Mouse (Mus musculus) neural tube, embryonic 14.5 days (tissue): ENCODE results near the gene Chil1. TPM values are rescaled to one million over a fixed set of nuclear protein-coding genes. Genes with fewer than 3 reads are reported as not detected.

ENCODE experiments used
- ATAC-seq: fragments of 200-750 bp; cut with Nextera tagmentation; 2 replicates; pipeline ENCODE4 v1.8.0; 2017; ENCODE audit warnings: low read depth, mild to moderate bottlenecking, moderate TSS enrichment, moderate library complexity
- H3K27ac ChIP-seq: fragments of 300-500 bp; sonication (generic); 2 replicates; pipeline ENCODE4 v1.5.1; 2014; ENCODE audit warnings: low read depth, mild to moderate bottlenecking, control low read depth, low read length, moderate library complexity, mixed read lengths
- H3K27me3 ChIP-seq: fragments of 300-500 bp; sonication (generic); 2 replicates; pipeline ENCODE4 v1.6.1; 2014; ENCODE audit warnings: low read length; ENCODE audit not compliant: control insufficient read depth, insufficient read depth
- H3K36me3 ChIP-seq: fragments of 300-500 bp; sonication (generic); 2 replicates; pipeline ENCODE4 v1.6.1; 2014; ENCODE audit warnings: low read length, mixed read lengths; ENCODE audit not compliant: control insufficient read depth, insufficient read depth
- H3K4me1 ChIP-seq: fragments of 300-500 bp; sonication (generic); 2 replicates; pipeline ENCODE4 v1.6.1; 2014; ENCODE audit warnings: low read length; ENCODE audit not compliant: control insufficient read depth, insufficient read depth
- H3K4me2 ChIP-seq: fragments of 300-500 bp; sonication (generic); 2 replicates; pipeline ENCODE4 v1.6.1; 2014; ENCODE audit warnings: mild to moderate bottlenecking, low read depth, low read length, control low read depth
- H3K4me3 ChIP-seq: fragments of 300-500 bp; sonication (generic); 2 replicates; pipeline ENCODE4 v1.5.1; 2014; ENCODE audit warnings: low read depth, low read length, control low read depth, mixed read lengths
- H3K9ac ChIP-seq: fragments of 300-500 bp; sonication (generic); replicated peaks from 2 replicates; pipeline ENCODE4 v1.6.1; 2014; ENCODE audit warnings: low read depth, mild to moderate bottlenecking, control low read depth, low read length, mixed read lengths
- H3K9me3 ChIP-seq: fragments of 300-500 bp; sonication (generic); 2 replicates; pipeline ENCODE4 v1.6.1; 2016; ENCODE audit warnings: low read length; ENCODE audit not compliant: control insufficient read depth
- WGBS: fragments of 180-500 bp; shearing (Covaris S2); extraction: QIAGEN DNeasy Blood & Tissue Kit; methylation state at CpG from one replicate; pipeline ENCODE4 v1.1.7; 2014; 5-methylcytosine and 5-hydroxymethylcytosine counted together
- polyA plus RNA-seq: library from polyadenylated mRNA; unstranded; fragments of >200 nt; fragmentation: Nextera tagmentation; extraction: Ambion mirVana; gene quantifications from 2 replicates; pipeline ENCODE4 v1.2.1, GENCODE M21; 2014

Gene Chil1
- polyA plus RNA-seq, 1 experiment from 2014 or later = 2.7 TPM

DNA sequence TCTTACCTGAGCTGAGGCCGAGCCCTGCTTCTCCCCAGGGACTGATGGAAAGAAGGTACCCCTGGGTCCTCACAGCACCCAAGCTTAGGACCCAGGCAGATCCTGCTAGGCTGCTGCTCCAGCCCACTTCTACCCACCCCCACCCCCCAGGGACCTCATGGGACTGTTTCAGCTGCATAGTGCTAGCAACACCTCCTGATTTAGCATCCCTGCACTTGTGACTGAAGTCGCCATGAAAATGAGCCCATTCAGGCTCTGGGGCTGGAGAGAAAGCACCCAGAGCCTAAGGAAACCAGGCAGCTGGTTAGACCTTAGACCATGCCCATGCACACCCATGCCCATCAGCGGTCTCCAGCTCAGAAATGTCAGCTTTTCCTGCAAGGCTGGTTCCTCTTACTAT lies 36.0 kb downstream of the Chil1 start:
- no peak for ATAC-seq
- H3K9me3 ChIP-seq = no peaks in the 10 kb centered on the region
- no peak overlapping the region for H3K4me3 ChIP-seq
- WGBS = 81% methylated on average over 3 of the region's 3 CpGs
- H3K27ac ChIP-seq = no peak overlapping the region
- H3K27me3 ChIP-seq = no peaks in the 10 kb centered on the region
- H3K9ac ChIP-seq = no peak overlapping the region
- H3K36me3 ChIP-seq = no peaks in the 10 kb centered on the region
- H3K4me2 ChIP-seq = no peak overlapping the region
- H3K4me1 ChIP-seq = 0 out of 2 replicates have a peak, but pooled peaks cover 5% of the 10 kb centered on the region

DNA sequence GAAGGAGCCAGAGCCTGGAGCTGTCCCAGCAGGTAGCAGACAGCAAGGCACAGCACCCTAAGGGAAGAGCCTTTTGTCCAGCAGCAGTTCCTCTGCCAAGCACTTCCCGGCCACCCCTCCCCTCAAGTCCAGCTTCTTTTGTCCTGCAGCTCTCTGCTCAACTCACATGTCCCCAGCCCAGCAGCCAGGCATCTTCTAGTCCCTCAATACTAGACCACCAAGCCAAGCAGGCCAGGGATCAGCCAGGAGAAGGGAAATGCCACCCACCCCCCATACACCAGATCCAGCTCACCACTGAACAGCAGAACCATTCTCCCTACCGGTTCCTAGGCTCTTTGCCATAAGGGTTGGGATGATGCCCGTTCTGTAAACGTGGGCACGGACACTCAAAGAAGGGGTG lies 37.6 kb downstream of the Chil1 start:
- H3K4me3 ChIP-seq = no peak overlapping the region
- no peak overlapping the region for H3K27ac ChIP-seq
- 76% methylated on average over 5 of the region's 5 CpGs for WGBS
- H3K4me1 ChIP-seq = 0 out of 2 replicates have a peak, but pooled peaks cover 5% of the 10 kb centered on the region
- H3K9me3 ChIP-seq = no peaks in the 10 kb centered on the region
- no peak overlapping the region for H3K9ac ChIP-seq
- H3K36me3 ChIP-seq = no peaks in the 10 kb centered on the region
- ATAC-seq = no peak
- H3K4me2 ChIP-seq = no peak overlapping the region
- no peaks in the 10 kb centered on the region for H3K27me3 ChIP-seq

DNA sequence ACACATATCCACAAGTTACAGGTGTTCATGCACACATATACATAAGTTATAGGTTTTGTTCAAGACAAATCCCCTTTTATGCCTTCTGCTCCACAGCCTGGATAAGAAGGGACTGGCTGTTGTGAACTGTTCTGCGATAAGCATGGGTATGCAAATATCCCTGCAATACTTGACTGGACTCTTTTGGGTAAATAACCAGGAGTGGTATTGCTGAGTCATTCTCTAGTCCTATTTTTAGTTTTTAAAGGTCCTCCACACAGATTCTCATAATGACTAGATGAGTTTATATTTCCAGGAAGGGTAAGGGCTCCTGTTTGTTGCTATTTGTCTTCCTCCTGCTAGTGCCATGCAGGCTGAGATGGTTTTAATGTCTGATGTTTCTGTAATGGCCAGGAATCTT lies 39.2 kb downstream of the Chil1 start:
- no peaks in the 10 kb centered on the region for H3K9me3 ChIP-seq
- no peak overlapping the region for H3K4me2 ChIP-seq
- H3K27me3 ChIP-seq = no peaks in the 10 kb centered on the region
- 91% methylated on average over 1 of the region's 1 CpGs for WGBS
- H3K9ac ChIP-seq = no peak overlapping the region
- ATAC-seq = no peak
- no peaks in the 10 kb centered on the region for H3K4me1 ChIP-seq
- no peaks in the 10 kb centered on the region for H3K36me3 ChIP-seq
- no peak overlapping the region for H3K27ac ChIP-seq
- H3K4me3 ChIP-seq = no peak overlapping the region

- no peaks in the 10 kb centered on the region for H3K27me3 ChIP-seq
- no peak overlapping the region for H3K4me2 ChIP-seq
- H3K36me3 ChIP-seq = no peaks in the 10 kb centered on the region
- no peaks in the 10 kb centered on the region for H3K9me3 ChIP-seq
- ATAC-seq = no peak
- WGBS = 67% methylated on average over 8 of the region's 8 CpGs
- H3K4me1 ChIP-seq = no peaks in the 10 kb centered on the region
- no peak overlapping the region for H3K27ac ChIP-seq
- no peak overlapping the region for H3K4me3 ChIP-seq
- no peak overlapping the region for H3K9ac ChIP-seq
Observed at GRCm38 (mm10) chr1:134222122-134223055, 40.4 kb downstream of the Chil1 start.

DNA sequence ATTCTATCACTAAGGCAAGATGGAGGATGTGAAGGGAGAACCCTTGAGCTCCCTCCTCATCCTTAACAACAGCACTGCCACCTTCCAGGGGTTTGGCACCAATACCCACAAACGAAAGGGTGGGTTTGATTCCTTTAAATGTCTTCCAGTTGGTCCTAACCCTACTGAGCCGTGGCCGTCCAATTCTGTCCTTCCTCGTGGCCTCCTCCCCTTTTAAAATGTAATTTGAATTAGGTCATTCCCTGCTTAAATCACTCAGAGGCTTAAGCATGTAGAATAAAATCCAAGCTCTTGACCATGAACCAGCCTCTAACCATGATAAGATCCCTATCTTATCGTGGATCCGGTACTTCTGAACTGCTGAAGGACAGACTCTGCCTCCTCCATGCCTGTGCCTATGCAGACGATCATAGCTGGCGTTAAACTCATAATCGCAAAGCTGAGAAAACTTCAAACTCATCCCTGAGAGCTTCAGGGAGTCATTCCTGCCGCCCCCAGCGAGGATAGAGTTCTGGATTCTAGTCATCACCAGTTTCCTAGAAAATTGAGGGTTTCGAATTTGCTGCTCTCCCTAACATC lies 42.8 kb downstream of the Chil1 start:
- ATAC-seq = no peak
- Histone ChIP-seq H3K4me1 (no peaks in the 10 kb centered on the region), H3K4me3 (no peak overlapping the region), H3K9me3 (no peaks in the 10 kb centered on the region), H3K27me3 (no peaks in the 10 kb centered on the region), H3K36me3 (no peaks in the 10 kb centered on the region), H3K9ac (no peak overlapping the region), H3K27ac (no peak overlapping the region), H3K4me2 (no peak overlapping the region)
- 90% methylated on average over 12 of the region's 12 CpGs for WGBS

DNA sequence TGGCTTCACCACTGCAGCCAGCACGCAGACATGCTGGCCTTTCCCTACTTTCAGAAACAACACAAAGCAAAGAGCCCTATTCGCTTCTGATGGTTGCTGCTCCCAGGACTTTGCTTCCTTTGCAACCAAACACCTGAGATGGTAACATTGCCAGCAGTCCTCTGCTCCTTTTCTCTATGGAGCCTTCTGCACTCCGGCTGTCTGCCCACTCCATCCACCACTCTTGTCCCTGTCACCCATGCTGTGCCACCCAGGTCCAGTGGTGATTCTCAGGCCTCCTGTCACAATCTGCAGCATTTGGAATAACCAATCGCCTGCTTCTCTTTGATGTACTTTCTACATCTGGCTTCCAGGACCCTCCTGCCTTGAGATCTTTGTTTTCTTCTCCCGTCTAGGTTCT lies 43.4 kb downstream of the Chil1 start:
- Histone ChIP-seq H3K36me3 (no peaks in the 10 kb centered on the region), H3K27ac (no peak overlapping the region), H3K27me3 (no peaks in the 10 kb centered on the region), H3K4me1 (no peaks in the 10 kb centered on the region), H3K9me3 (no peaks in the 10 kb centered on the region), H3K4me2 (no peak overlapping the region), H3K9ac (no peak overlapping the region), H3K4me3 (no peak overlapping the region)
- ATAC-seq = no peak
- WGBS = 95% methylated on average over 5 of the region's 5 CpGs

- no peaks in the 10 kb centered on the region for H3K36me3 ChIP-seq
- no peaks in the 10 kb centered on the region for H3K9me3 ChIP-seq
- H3K9ac ChIP-seq = no peak overlapping the region
- ATAC-seq = no peak
- no peak overlapping the region for H3K4me3 ChIP-seq
- no peak overlapping the region for H3K27ac ChIP-seq
- H3K4me2 ChIP-seq = no peak overlapping the region
- no peaks in the 10 kb centered on the region for H3K4me1 ChIP-seq
- 82% methylated on average over 8 of the region's 8 CpGs for WGBS
- no peaks in the 10 kb centered on the region for H3K27me3 ChIP-seq
Observed at GRCm38 (mm10) chr1:134226739-134227138, 44.8 kb downstream of the Chil1 start.

DNA sequence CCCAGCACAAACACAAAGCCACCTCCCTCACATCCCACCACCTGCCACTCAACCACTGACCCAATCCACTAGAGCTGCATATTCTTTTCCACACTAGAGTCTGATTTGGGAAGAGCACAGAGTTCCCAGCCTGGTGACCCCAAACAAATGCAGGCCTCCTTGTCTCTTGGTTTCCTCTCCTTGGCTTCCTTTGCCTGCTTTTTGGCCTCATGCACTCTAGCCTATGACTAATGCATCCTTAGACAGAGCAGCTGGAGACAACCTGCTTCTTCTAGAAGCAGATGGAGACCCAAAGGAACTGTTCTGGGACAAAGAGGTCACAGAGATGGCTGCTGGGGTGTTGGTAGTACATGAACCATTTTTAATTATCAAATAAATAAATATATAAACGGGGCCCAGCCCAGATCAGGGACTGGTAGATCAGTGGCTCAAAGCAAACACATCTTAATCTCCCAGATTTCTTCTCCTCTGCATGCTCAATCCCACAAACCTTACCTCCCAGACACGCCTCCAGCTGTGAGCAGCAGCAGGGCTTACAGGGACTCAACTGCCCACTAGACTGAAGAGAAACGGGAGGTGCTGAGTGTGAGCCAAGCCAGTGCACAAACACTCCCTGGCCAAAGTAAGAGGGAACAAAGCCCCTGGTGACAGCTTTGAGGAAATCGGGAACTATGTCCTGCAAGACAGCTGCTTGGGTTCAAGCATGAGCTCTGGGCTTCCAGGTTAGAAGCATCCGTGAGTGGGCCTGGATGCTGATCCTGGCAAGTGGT lies 48.0 kb downstream of the Chil1 start:
- no peak for ATAC-seq
- no peak overlapping the region for H3K4me3 ChIP-seq
- WGBS = 77% methylated on average over 5 of the region's 5 CpGs
- no peaks in the 10 kb centered on the region for H3K9me3 ChIP-seq
- H3K27ac ChIP-seq = no peak overlapping the region
- no peaks in the 10 kb centered on the region for H3K36me3 ChIP-seq
- H3K4me1 ChIP-seq = peaks cover 15% of the 10 kb centered on the region; the same call in 1 of the 2 replicates
- H3K9ac ChIP-seq = no peak overlapping the region
- H3K4me2 ChIP-seq = no peak overlapping the region
- peaks cover 17% of the 10 kb centered on the region for H3K27me3 ChIP-seq
